Comparison of ENCODE assay signal across 8 mouse cellular contexts in the genomic region with DNA sequence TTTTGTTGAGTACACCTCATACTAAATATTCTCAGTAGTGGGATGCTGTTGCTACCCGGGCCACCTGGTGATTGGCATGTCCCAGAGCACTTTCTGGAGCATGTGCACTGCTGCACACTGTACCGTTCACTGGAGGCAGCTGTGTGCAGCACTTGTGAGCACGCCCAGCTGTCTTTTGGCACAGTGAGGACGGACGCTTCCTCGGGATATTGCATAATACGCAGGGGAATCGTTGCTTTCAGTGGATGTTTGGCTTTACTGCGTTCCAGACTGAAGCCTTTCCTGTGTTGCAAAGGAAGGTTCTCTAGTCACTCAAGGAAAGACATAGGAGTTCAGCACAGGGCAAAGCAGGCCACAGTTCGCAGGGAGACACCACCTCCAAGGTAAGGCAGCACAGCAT.
DNase-seq lines count a peak whose midpoint lies in the region; ATAC-seq lines count a peak whose summit lies in the region.

No protein-coding gene starts in this region.

- H3K4me2 ChIP-seq in midbrain, embryonic 15.5 days: no peak overlapping the region

- H3K4me1 ChIP-seq in midbrain, embryonic 15.5 days: peaks cover 4% of the 10 kb centered on the region; the same call in 1 of the 2 replicates

- no peak overlapping the region for H3K4me3 ChIP-seq in midbrain, embryonic 15.5 days

- H3K27me3 ChIP-seq in midbrain, embryonic 15.5 days (replicated peaks): no peaks in the 10 kb centered on the region

- DNase-seq in adrenal gland, adult 8-10 months: peak; percentile 40
- peak; percentile 66 for DNase-seq in heart, postnatal 4 days
- peak; percentile 82 for DNase-seq in lung, postnatal 10 days
- DNase-seq in frontal cortex, postnatal 36 days (ENCODE audit: low spot score in 2 of 2): no peak
- no peak for DNase-seq in testis, postnatal 14 days (ENCODE audit: low spot score)
- DNase-seq in cerebellum, adult 9-11 months: no peak

- no peaks in the 10 kb centered on the region for H3K9me3 ChIP-seq in midbrain, embryonic 15.5 days

- 87% methylated on average over 10 of the region's 10 CpGs for WGBS in midbrain, embryonic 15.5 days

- no peak overlapping the region for H3K9ac ChIP-seq in midbrain, embryonic 15.5 days

- H3K36me3 ChIP-seq in midbrain, embryonic 15.5 days (replicated peaks): no peaks in the 10 kb centered on the region

- H3K27ac ChIP-seq in midbrain, embryonic 15.5 days: no peak overlapping the region

- peak; percentile 93 for ATAC-seq in common myeloid progenitor, adult 5-6 weeks (replicated peaks; ENCODE audit: low read depth, poor library complexity, severe bottlenecking)
- ATAC-seq in midbrain, embryonic 15.5 days (replicated peaks): no peak

Comparison
In these comparisons a context has a peak if more than half of its experiments do, and no peak if none do; other contexts are left out.
1. DNase-seq: peak in adrenal gland, adult 8-10 months (single experiment), heart, postnatal 4 days (single experiment) and lung, postnatal 10 days (single experiment); none in frontal cortex, postnatal 36 days (0 of 2), testis, postnatal 14 days (single experiment) and cerebellum, adult 9-11 months (single experiment).